Mouse (Mus musculus) CH12.LX (cell line): ENCODE measurements around the gene Rai14. TPM values are rescaled to one million over a fixed set of nuclear protein-coding genes. Genes with fewer than 3 reads are reported as not detected.

ENCODE experiments used
- DNase-seq: peaks from one replicate; pipeline ENCODE4 v3.0.0-alpha.2; 2013; ENCODE audit errors: extremely low read depth
- H3K27ac ChIP-seq: 2 replicates; pipeline ENCODE4 v1.5.1; 2012; ENCODE audit warnings: low read depth, mild to moderate bottlenecking, control low read depth, moderate library complexity; ENCODE audit not compliant: insufficient read depth
- H3K27me3 ChIP-seq: replicated peaks from 2 replicates; pipeline ENCODE3; 2012; ENCODE audit warnings: inconsistent platforms
- H3K36me3 ChIP-seq, 2 experiments: replicated peaks in 1 of 2; 2 replicates each; pipeline versions ENCODE3 to v1.6.1; 2012; ENCODE audit warnings: inconsistent platforms in 1 of 2, low read length in 1 of 2, mild to moderate bottlenecking in 1 of 2, mixed read lengths in 1 of 2, moderate library complexity in 1 of 2; ENCODE audit not compliant: control insufficient read depth in 1 of 2, insufficient read depth in 1 of 2
- H3K4me1 ChIP-seq, 2 experiments: 2 replicates each; pipeline ENCODE4 v1.6.1; 2012; ENCODE audit warnings: inconsistent platforms in 1 of 2, moderate library complexity in 1 of 2; ENCODE audit not compliant: insufficient read depth in 2 of 2, control insufficient read depth in 1 of 2
- H3K4me2 ChIP-seq: 2 replicates; pipeline ENCODE4 v1.6.1; 2012; ENCODE audit warnings: low read depth, mild to moderate bottlenecking, control low read depth; ENCODE audit not compliant: poor library complexity, insufficient read depth, severe bottlenecking
- H3K4me3 ChIP-seq, 3 experiments: fragments of 150-350 bp in 1 of 3; sonication (generic) in 1 of 3; replicated peaks in 1 of 3; 2 replicates each; pipeline versions ENCODE3 to v1.5.1; 2011 to 2012; ENCODE audit warnings: low read depth in 2 of 3, low read length in 2 of 3, mild to moderate bottlenecking in 2 of 3, moderate library complexity in 2 of 3, control low read depth in 1 of 3, improper control_type of control experiment in 1 of 3, inconsistent platforms in 1 of 3, mixed read lengths in 1 of 3; ENCODE audit not compliant: poor library complexity in 1 of 3
- H3K79me2 ChIP-seq: replicated peaks from 2 replicates; pipeline ENCODE4 v1.6.1; 2012; ENCODE audit warnings: mild to moderate bottlenecking, moderate library complexity; ENCODE audit not compliant: control insufficient read depth, poor library complexity, insufficient read depth, severe bottlenecking; ENCODE audit errors: extremely low read depth
- H3K9ac ChIP-seq: 2 replicates; pipeline ENCODE4 v1.6.1; 2012; ENCODE audit warnings: low read depth, mild to moderate bottlenecking, control low read depth, moderate library complexity; ENCODE audit not compliant: insufficient read depth
- H3K9me3 ChIP-seq: replicated peaks from 2 replicates; pipeline ENCODE3; 2012; ENCODE audit warnings: low read length, inconsistent platforms, mixed read lengths
- BHLHE40 ChIP-seq: IDR thresholded peaks from 2 replicates; pipeline ENCODE4 v1.6.1; 2011; ENCODE audit warnings: mild to moderate bottlenecking, low read depth, low read length, improper control_type of control experiment
- CHD1 ChIP-seq: IDR thresholded peaks from 2 replicates; pipeline ENCODE4 v1.6.1; 2012; ENCODE audit warnings: low read depth, low read length, improper control_type of control experiment, inconsistent platforms
- CTCF ChIP-seq, 2 experiments: IDR thresholded peaks in 1 of 2; conservative IDR thresholded peaks in 1 of 2; 2 replicates each; pipeline ENCODE4 v1.5.1; 2011 to 2012; ENCODE audit warnings: low read depth in 2 of 2, low read length in 2 of 2, improper control_type of control experiment in 1 of 2, inconsistent platforms in 1 of 2, mild to moderate bottlenecking in 1 of 2, moderate library complexity in 1 of 2
- E2F4 ChIP-seq: IDR thresholded peaks from 2 replicates; pipeline ENCODE4 v1.6.1; 2011; ENCODE audit warnings: low read depth, low read length, improper control_type of control experiment; ENCODE audit not compliant: insufficient replicate concordance
- ETS1 ChIP-seq: conservative IDR thresholded peaks from 2 replicates; pipeline ENCODE4 v1.6.1; 2012; ENCODE audit warnings: low read depth, mild to moderate bottlenecking, inconsistent platforms, low read length, improper control_type of control experiment, moderate library complexity
- GABPA ChIP-seq: IDR thresholded peaks from 2 replicates; pipeline ENCODE4 v1.6.1; 2012; ENCODE audit warnings: low read depth, low read length, improper control_type of control experiment, inconsistent platforms; ENCODE audit not compliant: insufficient replicate concordance
- KAT2A ChIP-seq: IDR thresholded peaks from 2 replicates; pipeline ENCODE4 v1.6.1; 2012; ENCODE audit warnings: low read length, improper control_type of control experiment, inconsistent platforms; ENCODE audit not compliant: insufficient replicate concordance
- MAFK ChIP-seq: IDR thresholded peaks from 2 replicates; pipeline ENCODE4 v1.6.1; 2011; ENCODE audit warnings: low read length, improper control_type of control experiment; ENCODE audit not compliant: insufficient replicate concordance
- MAX ChIP-seq: IDR thresholded peaks from 2 replicates; pipeline ENCODE4 v1.6.1; 2011; ENCODE audit warnings: low read length, improper control_type of control experiment
- MAZ ChIP-seq: IDR thresholded peaks from 2 replicates; pipeline ENCODE4 v1.6.1; 2012; ENCODE audit warnings: low read depth, mild to moderate bottlenecking, inconsistent platforms, low read length, improper control_type of control experiment, moderate library complexity
- MXI1 ChIP-seq: IDR thresholded peaks from 2 replicates; pipeline ENCODE4 v1.6.1; 2011; ENCODE audit warnings: mild to moderate bottlenecking, low read depth, low read length, improper control_type of control experiment
- MYC ChIP-seq: IDR thresholded peaks from 2 replicates; pipeline ENCODE4 v1.6.1; 2011; ENCODE audit warnings: low read depth, mild to moderate bottlenecking, improper control_type of control experiment, low read length
- PAX5 ChIP-seq: IDR thresholded peaks from 2 replicates; pipeline ENCODE4 v1.6.1; 2012; ENCODE audit warnings: low read length, inconsistent platforms, mixed read lengths
- POLR2AphosphoS2 ChIP-seq: IDR thresholded peaks from 2 replicates; pipeline ENCODE4 v1.6.1; 2011; ENCODE audit warnings: low read depth, low read length, improper control_type of control experiment
- RAD21 ChIP-seq: IDR thresholded peaks from 2 replicates; pipeline ENCODE4 v1.6.1; 2011; ENCODE audit warnings: low read depth, mild to moderate bottlenecking, low read length, improper control_type of control experiment, moderate library complexity
- RCOR1 ChIP-seq: conservative IDR thresholded peaks from 2 replicates; pipeline ENCODE4 v1.6.1; 2012; ENCODE audit warnings: low read depth, mild to moderate bottlenecking, inconsistent platforms, low read length, improper control_type of control experiment
- SIN3A ChIP-seq: IDR thresholded peaks from 2 replicates; pipeline ENCODE4 v1.6.1; 2012; ENCODE audit warnings: low read length, improper control_type of control experiment, inconsistent platforms
- TCF12 ChIP-seq: IDR thresholded peaks from 2 replicates; pipeline ENCODE4 v1.6.1; 2014; ENCODE audit warnings: low read depth, mild to moderate bottlenecking, inconsistent platforms, low read length, improper control_type of control experiment
- UBTF ChIP-seq: IDR thresholded peaks from 2 replicates; pipeline ENCODE4 v1.6.1; 2012; ENCODE audit warnings: low read depth, mild to moderate bottlenecking, inconsistent platforms, low read length, improper control_type of control experiment, moderate library complexity
- ZC3H11A ChIP-seq: IDR thresholded peaks from 2 replicates; pipeline ENCODE4 v1.6.1; 2012; ENCODE audit warnings: low read depth, mild to moderate bottlenecking, inconsistent platforms, low read length, improper control_type of control experiment
- ZNF384 ChIP-seq: IDR thresholded peaks from 2 replicates; pipeline ENCODE4 v1.6.1; 2012; ENCODE audit warnings: low read depth, low read length, improper control_type of control experiment, inconsistent platforms
- dilution Hi-C: fragments of 300-500 bp; cut with MboI; formaldehyde crosslinking; loops from 2 replicates; pipeline ENCODE4 v1.14.3; 2020; ENCODE audit warnings: low sequenced_read_pairs; ENCODE audit not compliant: extremely low pct_unique_long_range_greater_than_20kb, extremely low pct_ligation_motif_present
- in situ Hi-C: fragments of 300-500 bp; cut with MboI; formaldehyde crosslinking; loops from 3 replicates; pipeline ENCODE4 v1.14.3; 2019; ENCODE audit warnings: low sequenced_read_pairs, low pct_ligation_motif_present, low pct_unique_long_range_greater_than_20kb, mixed read lengths
- polyA plus RNA-seq: library from polyadenylated mRNA; unstranded; fragments of >175 nt; gene quantifications from 2 replicates; pipeline ENCODE4 v1.2.1, GENCODE M21; 2012; ENCODE audit warnings: low read depth; ENCODE audit not compliant: insufficient read length
- total RNA-seq, 2 experiments: library from RNA; depleted of rRNA; stranded (reverse); fragments of 300-350 nt in 1 of 2; fragments of >200 nt in 1 of 2; gene quantifications; 2 replicates each; pipeline ENCODE4 v1.2.3; 2012 to 2014

Rai14 gene
- total and polyA plus RNA-seq, 3 experiments = 7.5 to 14.1 (median 9.6) TPM

GRCm38 (mm10) chr15:10739279-10739678 is 24.9 kb upstream of the Rai14 start:
- dilution Hi-C loops = no loop called here
- no peak overlapping the region for H3K9ac ChIP-seq
- no peaks in the 10 kb centered on the region for H3K9me3 ChIP-seq
- in situ Hi-C loops = no loop called here
- no peaks in the 10 kb centered on the region for H3K36me3 ChIP-seq
- H3K4me2 ChIP-seq = no peak overlapping the region
- TF ChIP-seq MAX (no peak), ZC3H11A (no peak), RCOR1 (no peak)
- no peak overlapping the region for H3K27ac ChIP-seq
- no peaks in the 10 kb centered on the region for H3K27me3 ChIP-seq
- H3K4me3 ChIP-seq = no peak overlapping the region
- no peak for DNase-seq
- peaks cover 0 to 7% of the 10 kb centered on the region in 2 experiments; a peak in 1 of 4 replicates for H3K4me1 ChIP-seq
- H3K79me2 ChIP-seq = no peaks in the 10 kb centered on the region

DNA sequence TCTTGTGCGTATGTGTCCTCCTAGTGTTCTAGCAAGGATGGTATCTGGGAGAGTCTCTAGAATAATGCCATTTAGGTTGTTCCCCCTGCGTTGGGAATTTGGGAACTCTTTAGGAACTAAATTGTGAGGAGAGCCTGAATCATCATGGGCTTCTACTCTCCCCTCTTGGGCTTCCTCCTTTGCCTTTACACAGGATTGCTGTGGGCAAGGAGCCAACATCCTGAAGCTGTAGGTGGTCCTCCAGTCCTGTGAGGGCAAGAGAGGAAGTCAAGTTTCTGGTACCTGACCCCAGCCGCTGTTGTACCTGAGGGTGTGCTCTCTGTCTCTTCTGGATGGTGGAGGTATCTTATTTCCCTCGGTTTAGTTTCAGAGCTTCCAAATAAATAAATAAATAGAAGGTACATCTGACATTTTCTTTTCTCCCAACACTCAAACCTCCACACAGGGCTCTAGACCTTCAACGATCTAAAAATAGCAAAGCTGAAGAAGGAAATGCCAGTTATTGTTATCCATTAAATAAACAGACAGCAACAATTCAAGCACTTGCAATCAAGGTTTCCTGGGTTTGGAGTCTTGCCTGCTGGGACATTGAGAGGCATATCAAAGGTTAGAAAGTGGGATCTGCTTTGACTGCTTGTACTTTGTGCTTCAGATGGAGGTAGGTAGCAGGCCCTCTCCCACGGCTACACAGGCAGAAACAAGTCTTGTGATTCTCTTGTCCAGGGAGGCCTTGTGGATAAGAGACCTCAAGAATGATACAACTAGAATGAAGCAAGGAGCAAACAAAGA is 24.1 kb upstream of the Rai14 start:
- no peaks in the 10 kb centered on the region for H3K36me3 ChIP-seq
- no peak for DNase-seq
- no peak for TF ChIP-seq MXI1
- TF ChIP-seq, all 38 proteins: peak for 0
- dilution Hi-C loops (no loop called here), in situ Hi-C loops (no loop called here)
- H3K27ac ChIP-seq = no peak overlapping the region
- H3K4me2 ChIP-seq = no peak overlapping the region
- no peaks in the 10 kb centered on the region for H3K79me2 ChIP-seq
- H3K27me3 ChIP-seq = no peaks in the 10 kb centered on the region
- no peaks in the 10 kb centered on the region for H3K9me3 ChIP-seq
- no peak overlapping the region for H3K4me3 ChIP-seq
- peaks cover 0 to 7% of the 10 kb centered on the region in 2 experiments; a peak in 1 of 4 replicates for H3K4me1 ChIP-seq
- H3K9ac ChIP-seq = no peak overlapping the region

GRCm38 (mm10) chr15:10735948-10736347 is 21.5 kb upstream of the Rai14 start:
- in situ Hi-C loops (no loop called here), dilution Hi-C loops (no loop called here)
- Histone ChIP-seq H3K4me1 (peaks cover 0 to 12% of the 10 kb centered on the region in 2 experiments; a peak in 1 of 4 replicates), H3K4me3 (no peak overlapping the region), H3K79me2 (no peaks in the 10 kb centered on the region), H3K9ac (no peak overlapping the region)
- TF ChIP-seq SIN3A (no peak), BHLHE40 (no peak), CTCF (conservative IDR thresholded peaks at IDR 0.05 in 1 of 2, IDR thresholded peaks at IDR 0.05 in 1 of 2; ENCODE audit: low read depth in 2 of 2, low read length in 2 of 2) (no peak), PAX5 (no peak), MAFK (no peak), UBTF (no peak), ZNF384 (no peak), TCF12 (no peak), GABPA (no peak), KAT2A (no peak), RCOR1 (no peak), ZC3H11A (no peak), ETS1 (no peak), E2F4 (no peak), CHD1 (no peak), POLR2AphosphoS2 (no peak), RAD21 (no peak), MYC (no peak), MAZ (no peak)
- TF ChIP-seq, all 38 proteins: peak for 0
- no peak for DNase-seq
- Histone ChIP-seq H3K9me3 (no peaks in the 10 kb centered on the region), H3K4me2 (no peak overlapping the region), H3K36me3 (no peaks in the 10 kb centered on the region), H3K27ac (no peak overlapping the region), H3K27me3 (no peaks in the 10 kb centered on the region)
